Mouse (Mus musculus) small intestine, adult 2 months (tissue): ENCODE data around the gene Lcn9. TPM values are rescaled to one million over a fixed set of nuclear protein-coding genes. Genes with fewer than 3 reads are reported as not detected.
"Not testable (repeated sequence)": the region's sequence is repeated elsewhere in the genome, so short reads cannot be mapped to it uniquely, and the experiment has no call there.

ENCODE experiments used
- H3K27ac ChIP-seq: fragments of 200-500 bp; 2 replicates; pipeline ENCODE4 v1.5.1; 2012; ENCODE audit warnings: low read depth, low read length, control low read depth, inconsistent platforms; ENCODE audit not compliant: insufficient read depth
- H3K27me3 ChIP-seq: fragments of 200-500 bp; 2 replicates; pipeline ENCODE4 v1.6.1; 2012; ENCODE audit warnings: mild to moderate bottlenecking, moderate library complexity, low read length, inconsistent platforms; ENCODE audit not compliant: control insufficient read depth, insufficient read depth
- H3K36me3 ChIP-seq: fragments of 200-500 bp; 2 replicates; pipeline ENCODE4 v1.6.1; 2012; ENCODE audit warnings: mild to moderate bottlenecking, low read length, control low read depth, inconsistent platforms; ENCODE audit not compliant: control insufficient read depth, insufficient read depth
- H3K4me1 ChIP-seq: fragments of 200-500 bp; 2 replicates; pipeline ENCODE4 v1.6.1; 2012; ENCODE audit warnings: low read length, inconsistent platforms, mixed read lengths; ENCODE audit not compliant: control insufficient read depth, insufficient read depth, insufficient read length
- H3K4me3 ChIP-seq: fragments of 200-500 bp; 2 replicates; pipeline ENCODE4 v1.5.1; 2012; ENCODE audit warnings: low read depth, mild to moderate bottlenecking, control low read depth, inconsistent platforms, low read length, moderate library complexity
- CTCF ChIP-seq: fragments of 200-500 bp; IDR thresholded peaks from 2 replicates; pipeline ENCODE4 v1.5.1; 2012; ENCODE audit warnings: low read depth, mild to moderate bottlenecking, control low read depth, inconsistent platforms, low read length, moderate library complexity, mixed read lengths; ENCODE audit not compliant: insufficient replicate concordance, insufficient read length; ENCODE audit errors: extremely low read depth
- POLR2A ChIP-seq: fragments of 200-500 bp; IDR thresholded peaks from 2 replicates; pipeline ENCODE4 v1.6.1; 2012; ENCODE audit warnings: low read depth, mild to moderate bottlenecking, control low read depth, inconsistent platforms, low read length, moderate library complexity
- WGBS: fragments of 180-500 bp; shearing (Covaris S2); methylation state at CpG from one replicate; pipeline ENCODE4 v1.1.7; 2018; 5-methylcytosine and 5-hydroxymethylcytosine counted together
- polyA plus RNA-seq: library from polyadenylated mRNA; depleted of rRNA; stranded (reverse); fragments of >200 nt; gene quantifications from 2 replicates; pipeline ENCODE4 v1.2.3, GENCODE M21; 2012

The Lcn9 gene
- polyA plus RNA-seq, 1 experiment = not detected

DNA sequence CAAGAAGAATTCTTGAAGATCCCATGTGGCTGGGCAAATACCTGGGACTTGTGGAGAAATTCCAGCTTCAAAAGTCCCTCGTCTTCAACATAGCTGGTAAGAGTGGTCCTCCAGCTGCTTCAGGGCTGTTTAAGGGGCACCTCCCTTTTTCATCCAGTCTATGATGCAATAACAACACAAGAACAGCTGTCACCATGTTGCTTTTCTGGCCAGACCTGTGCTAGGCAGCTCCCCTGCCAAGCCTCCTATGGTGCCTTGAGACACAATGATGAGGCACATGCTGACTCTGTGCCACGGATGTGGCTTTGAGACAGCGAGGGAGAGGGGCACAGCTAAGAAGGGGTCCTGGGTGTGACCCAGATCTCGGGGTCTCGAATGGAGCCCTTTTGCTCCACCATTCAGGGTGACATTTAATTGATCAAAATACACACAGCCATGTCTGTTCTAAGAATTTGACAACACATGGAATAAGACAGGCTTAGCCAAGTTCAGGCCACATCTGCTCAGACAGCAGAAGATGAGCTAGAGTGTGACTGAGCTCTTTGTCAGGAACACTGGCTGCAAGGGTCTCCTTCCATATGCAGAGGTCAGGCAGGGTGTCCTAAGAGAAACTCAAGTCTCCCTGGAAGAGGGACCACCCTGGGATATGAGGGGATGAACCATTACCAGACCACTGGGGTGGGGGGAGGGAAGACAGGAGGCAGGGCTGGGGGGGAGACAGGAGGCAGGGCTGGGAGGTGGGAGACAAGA, 37.2 kb upstream of the Lcn9 start:
- no peak overlapping the region for H3K4me3 ChIP-seq
- TF ChIP-seq CTCF = no peak
- no peak for TF ChIP-seq POLR2A
- H3K36me3 ChIP-seq = no peaks in the 10 kb centered on the region
- WGBS = 65% methylated on average over 5 of the region's 5 CpGs
- H3K27ac ChIP-seq = no peak overlapping the region
- H3K27me3 ChIP-seq = no peaks in the 10 kb centered on the region
- H3K4me1 ChIP-seq = no peaks in the 10 kb centered on the region

DNA sequence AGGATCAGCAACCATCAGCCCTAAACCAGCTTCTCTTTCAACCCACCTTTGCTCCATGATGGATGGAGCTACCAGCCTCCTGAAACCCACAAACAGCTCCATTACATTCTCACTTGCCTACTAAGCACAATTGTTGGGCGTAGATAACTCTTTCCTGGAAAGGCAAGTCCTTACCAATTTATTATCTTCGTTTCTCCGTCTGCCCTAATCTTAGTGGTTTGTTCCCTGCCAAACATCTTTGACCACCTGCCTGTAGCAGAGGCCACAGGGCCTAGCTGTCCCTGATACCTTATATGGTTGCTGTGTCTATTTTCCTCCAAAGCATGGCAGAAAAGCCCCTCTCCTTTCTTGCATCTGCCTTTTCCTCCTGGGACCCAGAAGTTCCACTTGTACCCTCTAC, 33.9 kb upstream of the Lcn9 start:
- Histone ChIP-seq H3K4me3 (no peak overlapping the region), H3K4me1 (no peaks in the 10 kb centered on the region), H3K27me3 (no peaks in the 10 kb centered on the region), H3K27ac (no peak overlapping the region), H3K36me3 (no peaks in the 10 kb centered on the region)
- TF ChIP-seq CTCF = no peak
- no peak for TF ChIP-seq POLR2A
- WGBS = 56% methylated on average over 3 of the region's 3 CpGs

DNA sequence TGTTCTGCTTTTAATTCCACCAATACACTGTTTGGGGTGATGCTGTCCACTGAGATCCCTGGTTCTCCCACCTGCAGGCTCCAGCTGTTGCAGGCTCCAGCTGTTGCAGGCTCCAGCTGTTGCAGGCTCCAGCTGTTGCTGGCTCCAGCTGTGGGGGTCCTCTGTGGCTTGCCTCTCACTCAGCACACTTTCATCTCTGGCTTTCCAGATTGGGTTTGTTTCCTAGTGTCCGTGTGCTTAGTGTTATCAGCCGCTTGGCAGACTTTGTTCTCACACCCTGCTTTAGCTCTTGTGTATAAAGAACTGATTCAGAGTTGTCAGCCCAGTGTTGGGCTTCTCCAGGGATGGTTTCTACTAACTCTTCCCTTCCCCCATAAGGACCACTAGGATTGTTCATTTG, 25.3 kb upstream of the Lcn9 start:
- WGBS = 18% methylated on average over 2 of the region's 2 CpGs
- H3K27me3 ChIP-seq = no peaks in the 10 kb centered on the region; the same call in 1 of the 2 replicates
- no peaks in the 10 kb centered on the region for H3K36me3 ChIP-seq
- TF ChIP-seq POLR2A = no peak
- no peak for TF ChIP-seq CTCF
- no peak overlapping the region for H3K27ac ChIP-seq
- H3K4me1 ChIP-seq = no peaks in the 10 kb centered on the region
- no peak overlapping the region for H3K4me3 ChIP-seq

DNA sequence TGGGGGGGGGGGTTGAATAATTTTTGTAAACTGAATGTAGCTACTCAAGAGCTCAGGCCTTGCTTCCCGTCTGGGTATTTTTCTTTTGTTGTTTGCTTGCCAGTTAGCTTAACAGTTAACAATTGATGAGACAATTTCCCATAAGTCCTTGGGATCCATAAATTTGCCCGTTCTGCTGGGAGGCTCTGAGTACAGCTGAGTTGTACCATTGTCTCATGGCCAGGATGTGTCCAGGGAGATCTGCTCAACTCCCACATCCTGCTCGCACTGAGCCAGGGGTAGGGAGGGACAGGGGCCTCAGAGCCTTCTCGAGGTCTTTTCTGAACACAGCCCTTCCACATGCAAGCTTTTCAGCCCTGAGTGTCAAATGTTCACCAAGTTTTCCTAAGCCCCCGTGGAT, 24.9 kb upstream of the Lcn9 start:
- no peak overlapping the region for H3K27ac ChIP-seq
- no peak overlapping the region for H3K4me3 ChIP-seq
- TF ChIP-seq POLR2A (no peak), CTCF (no peak)
- H3K27me3 ChIP-seq = no peaks in the 10 kb centered on the region; the same call in 1 of the 2 replicates
- H3K4me1 ChIP-seq = no peaks in the 10 kb centered on the region
- H3K36me3 ChIP-seq = no peaks in the 10 kb centered on the region
- WGBS = 43% methylated on average over 5 of the region's 5 CpGs

DNA sequence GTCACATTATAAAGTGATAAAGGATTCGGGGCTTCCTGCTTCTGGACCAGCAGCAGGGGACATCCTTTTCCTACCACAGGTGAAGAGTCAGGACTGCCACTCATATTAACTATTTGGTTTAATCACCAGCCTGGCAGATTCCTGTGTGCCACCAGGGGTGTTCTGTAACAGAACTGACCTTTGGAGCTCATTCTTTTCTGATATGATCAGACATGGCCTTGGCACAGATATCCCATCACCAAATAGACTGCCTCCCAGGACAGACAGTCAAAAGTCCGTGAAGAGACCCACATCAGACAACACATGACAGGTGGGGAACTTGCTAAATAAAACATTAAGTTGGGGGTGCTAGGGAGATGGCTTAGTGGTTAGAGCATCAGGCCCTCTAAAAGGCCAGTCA, 11.2 kb upstream of the Lcn9 start:
- no peaks in the 10 kb centered on the region for H3K4me1 ChIP-seq
- no peaks in the 10 kb centered on the region for H3K27me3 ChIP-seq
- no peak overlapping the region for H3K4me3 ChIP-seq
- WGBS = 42% methylated on average over 2 of the region's 2 CpGs
- no peaks in the 10 kb centered on the region for H3K36me3 ChIP-seq
- no peak overlapping the region for H3K27ac ChIP-seq
- TF ChIP-seq POLR2A (no peak), CTCF (no peak)

DNA sequence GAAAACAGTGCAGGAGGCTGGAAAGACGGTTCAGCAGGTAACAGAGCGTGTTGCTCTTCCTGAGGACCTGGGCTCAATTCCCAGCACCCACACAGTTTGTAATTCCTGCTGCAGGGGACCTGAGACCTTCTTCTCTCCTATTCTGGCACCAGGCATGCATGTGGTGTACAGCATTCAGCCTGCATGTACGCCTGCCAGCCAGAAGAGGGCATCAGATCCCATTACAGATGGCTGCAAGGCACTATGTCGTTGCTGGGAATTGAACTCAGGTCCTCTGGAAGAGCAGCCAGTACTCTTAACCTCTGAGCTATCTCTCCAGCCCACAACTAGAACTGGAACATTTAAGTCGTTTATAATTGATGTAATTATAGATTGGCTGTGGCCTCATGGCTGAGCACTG, 9.6 kb upstream of the Lcn9 start:
- TF ChIP-seq POLR2A (no peak), CTCF (no peak)

DNA sequence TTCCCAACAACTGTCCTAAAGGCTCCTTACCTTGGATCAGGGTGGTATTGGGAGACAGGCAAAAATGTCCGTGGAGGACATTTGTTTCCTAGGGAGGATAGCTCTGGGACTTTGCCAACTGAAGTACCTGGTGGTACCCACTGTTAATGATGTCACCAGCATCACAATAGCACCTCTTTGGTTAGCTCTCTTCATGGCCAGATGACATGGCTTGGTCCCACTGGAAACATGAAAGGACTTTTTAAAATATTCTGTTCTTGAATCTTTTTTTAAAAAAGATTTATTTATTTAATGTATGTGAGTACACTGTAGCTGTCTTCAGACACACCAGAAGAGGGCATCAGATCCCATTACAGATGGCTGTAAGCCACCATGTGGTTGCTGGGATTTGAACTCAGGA, 7.2 kb upstream of the Lcn9 start, which contains the start of gene Glt6d1:
Gene Glt6d1, minus strand, starts transcription at position 101 of the 400 bp plus-strand sequence.
- H3K4me3 ChIP-seq, H3K27ac ChIP-seq, H3K4me1 ChIP-seq, H3K36me3 ChIP-seq, H3K27me3 ChIP-seq: not testable (repeated sequence)
- 79% methylated on average over 1 of the region's 1 CpGs for WGBS

More for the DNA sequence above, 9.6 kb upstream of the Lcn9 start:
- H3K27me3 ChIP-seq = no peaks in the 10 kb centered on the region
- 81% methylated on average over 5 of the region's 5 CpGs for WGBS
- no peak overlapping the region for H3K27ac ChIP-seq
- no peak overlapping the region for H3K4me3 ChIP-seq
- H3K4me1 ChIP-seq = no peaks in the 10 kb centered on the region
- H3K36me3 ChIP-seq = no peaks in the 10 kb centered on the region
